Comparison of ENCODE assay signal across 17 mouse cellular contexts in the genomic region with DNA sequence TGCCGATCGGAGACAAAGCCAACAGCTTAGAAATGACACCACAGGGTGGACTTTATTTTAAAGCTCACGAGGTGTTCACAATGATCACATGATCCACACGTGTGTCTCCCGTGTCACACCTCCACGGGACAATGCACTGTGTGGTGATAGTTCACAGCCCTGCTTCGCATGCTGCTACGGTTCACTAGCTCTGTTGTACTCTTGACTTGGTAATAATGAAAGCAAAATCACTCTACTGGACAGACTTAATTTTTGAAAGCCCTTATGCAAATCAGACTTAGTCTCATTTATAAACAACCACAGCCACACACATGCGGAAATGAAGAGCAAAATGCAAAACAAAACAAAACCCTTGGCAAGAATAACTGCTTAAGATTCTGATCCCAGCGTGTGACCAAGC. TPM values are rescaled to one million over a fixed set of nuclear protein-coding genes. Genes with fewer than 3 reads are reported as not detected.
DNase-seq lines count a peak whose midpoint lies in the region; ATAC-seq and TF ChIP-seq lines count a peak whose summit lies in the region.
"Had no signal": no experiment of that assay in that cellular context is flagged by ENCODE, and none has a peak within 500 bp of the region (broad histone marks: within the 10 kb centered on the region; RNA-seq: fewer than 3 reads in every experiment).

No protein-coding gene starts in this region.

- peaks cover 75% of the 10 kb centered on the region for H3K36me3 ChIP-seq in kidney, embryonic 15.5 days
- H3K36me3 ChIP-seq in forebrain, postnatal 0 days (ENCODE audit: insufficient read depth): peaks cover 64% of the 10 kb centered on the region
- H3K36me3 ChIP-seq in liver, embryonic 11.5 days (ENCODE audit: control insufficient read depth, insufficient read depth, low read length): peaks cover 37% of the 10 kb centered on the region

- ATAC-seq in kidney, embryonic 15.5 days (replicated peaks; ENCODE audit: low FRiP score): no peak
- ATAC-seq in forebrain, postnatal 0 days: peak; percentile 16; the same call in 1 of the 2 replicates
- ATAC-seq in liver, embryonic 11.5 days (replicated peaks; ENCODE audit: low FRiP score): no peak
- no peak for ATAC-seq in granulocyte monocyte progenitor cell, adult 5-6 weeks (replicated peaks; ENCODE audit: poor library complexity, severe bottlenecking)
- ATAC-seq: intestine, embryonic 15.5 days; liver, postnatal 0 days; lung, postnatal 0 days; midbrain, embryonic 13.5 days had no signal

- H3K27me3 ChIP-seq in kidney, embryonic 15.5 days: no peaks in the 10 kb centered on the region
- no peaks in the 10 kb centered on the region for H3K27me3 ChIP-seq in forebrain, postnatal 0 days (ENCODE audit: insufficient read depth, low read length)
- H3K27me3 ChIP-seq in liver, embryonic 11.5 days (replicated peaks; ENCODE audit: control insufficient read depth, insufficient read depth, low read length): no peaks in the 10 kb centered on the region
- H3K27me3 ChIP-seq: embryonic facial prominence, embryonic 12.5 days; heart, embryonic 15.5 days; intestine, embryonic 15.5 days; midbrain, embryonic 13.5 days had no signal

- no peak overlapping the region for H3K27ac ChIP-seq in kidney, embryonic 15.5 days
- H3K27ac ChIP-seq in forebrain, postnatal 0 days (ENCODE audit: low read depth, low read length): no peak overlapping the region
- no peak overlapping the region for H3K27ac ChIP-seq in liver, embryonic 11.5 days (ENCODE audit: low read depth, low read length)
- H3K27ac ChIP-seq: embryonic facial prominence, embryonic 12.5 days; heart, embryonic 15.5 days; intestine, embryonic 15.5 days; midbrain, embryonic 13.5 days had no signal

- no peak overlapping the region for H3K9ac ChIP-seq in kidney, embryonic 15.5 days
- H3K9ac ChIP-seq in forebrain, postnatal 0 days: no peak overlapping the region
- H3K9ac ChIP-seq in liver, embryonic 11.5 days (ENCODE audit: low read depth, low read length): no peak overlapping the region
- H3K9ac ChIP-seq: embryonic facial prominence, embryonic 12.5 days; heart, embryonic 15.5 days; intestine, embryonic 15.5 days; liver, postnatal 0 days; midbrain, embryonic 13.5 days had no signal

- TF ChIP-seq CTCF in forebrain, postnatal 0 days (IDR thresholded peaks at IDR 0.05; ENCODE audit: low read depth): no peak

- no peaks in the 10 kb centered on the region for H3K9me3 ChIP-seq in kidney, embryonic 15.5 days (replicated peaks)
- H3K9me3 ChIP-seq in forebrain, postnatal 0 days (ENCODE audit: low read length): no peaks in the 10 kb centered on the region
- H3K9me3 ChIP-seq in liver, embryonic 11.5 days (ENCODE audit: control insufficient read depth, low read length): no peaks in the 10 kb centered on the region
- H3K9me3 ChIP-seq: embryonic facial prominence, embryonic 12.5 days; heart, embryonic 15.5 days; intestine, embryonic 15.5 days; midbrain, embryonic 13.5 days had no signal

- WGBS in kidney, embryonic 15.5 days: 92% methylated on average over 10 of the region's 10 CpGs
- 53% methylated on average over 10 of the region's 10 CpGs for WGBS in forebrain, postnatal 0 days
- WGBS in liver, embryonic 11.5 days: 91% methylated on average over 10 of the region's 10 CpGs

- DNase-seq in kidney, adult 18-20 months: peak; percentile 68
- no peak for DNase-seq in forebrain, postnatal 0 days
- DNase-seq in kidney, postnatal 10 days: peak; percentile 46
- DNase-seq in liver, embryonic 11.5 days (ENCODE audit: low spot score): no peak
- DNase-seq in spleen, postnatal 4 days (ENCODE audit: low spot score in 2 of 2): no peak
- DNase-seq: cerebellum, adult 2 months; cerebellum, postnatal 25 days; gastrocnemius, postnatal 36 days; heart, postnatal 4 days; liver, postnatal 0 days had no signal

- H3K4me2 ChIP-seq in kidney, embryonic 15.5 days: no peak overlapping the region
- no peak overlapping the region for H3K4me2 ChIP-seq in forebrain, postnatal 0 days (ENCODE audit: low read depth)
- no peak overlapping the region for H3K4me2 ChIP-seq in liver, embryonic 11.5 days
- H3K4me2 ChIP-seq: embryonic facial prominence, embryonic 12.5 days; heart, embryonic 15.5 days; intestine, embryonic 15.5 days; midbrain, embryonic 13.5 days had no signal

- H3K4me3 ChIP-seq in kidney, embryonic 15.5 days (replicated peaks): no peak overlapping the region
- no peak overlapping the region for H3K4me3 ChIP-seq in forebrain, postnatal 0 days (ENCODE audit: low read depth, low read length)
- H3K4me3 ChIP-seq in liver, embryonic 11.5 days (ENCODE audit: low read depth, low read length): no peak overlapping the region
- H3K4me3 ChIP-seq: embryonic facial prominence, embryonic 12.5 days; heart, embryonic 15.5 days; intestine, embryonic 15.5 days; midbrain, embryonic 13.5 days had no signal

- peaks cover 10% of the 10 kb centered on the region; the same call in 1 of the 2 replicates for H3K4me1 ChIP-seq in kidney, embryonic 15.5 days
- no peaks in the 10 kb centered on the region for H3K4me1 ChIP-seq in forebrain, postnatal 0 days (ENCODE audit: insufficient read depth)
- H3K4me1 ChIP-seq in liver, embryonic 11.5 days (replicated peaks; ENCODE audit: control insufficient read depth, insufficient read depth, low read length): no peaks in the 10 kb centered on the region
- H3K4me1 ChIP-seq: heart, embryonic 15.5 days; intestine, embryonic 15.5 days had no signal

RNA-seq across cellular contexts. Expression of a gene that starts 19.4 kb away (rescaled TPM):
- 62.6 and 68.8 TPM in 2 replicates for polyA plus RNA-seq in kidney, embryonic 15.5 days (2015; fragmentation: Nextera tagmentation; extraction: Ambion mirVana)
- 41.2 and 49.2 TPM in 2 replicates for total RNA-seq in forebrain, postnatal 0 days (2014; rRNA removed)
- 68.4 and 78.6 TPM in 2 replicates for polyA plus RNA-seq in forebrain, postnatal 0 days (2015; fragmentation: Nextera tagmentation; extraction: Ambion mirVana)
- polyA plus RNA-seq in liver, embryonic 11.5 days (2014; fragmentation: Nextera tagmentation; extraction: Ambion mirVana): 116 and 119 TPM in 2 replicates
- 44.5 and 46.7 TPM in 2 replicates for total RNA-seq in granulocyte monocyte progenitor cell, adult 5-6 weeks (2014; fragmentation: Nextera tagmentation)
- total RNA-seq in granulocyte monocyte progenitor cell, adult 5-6 weeks (2017): 27.7 and 42.5 TPM in 2 replicates

Comparison
In these comparisons a context has a peak if more than half of its experiments do, and no peak if none do; other contexts are left out.
1. DNase-seq: peak in kidney, adult 18-20 months (single experiment) and kidney, postnatal 10 days (single experiment); none in forebrain, postnatal 0 days (single experiment), liver, embryonic 11.5 days (single experiment) and spleen, postnatal 4 days (0 of 2).